Mouse (Mus musculus): Measurements from ENCODE around the gene Ank3. TPM values are rescaled to one million over a fixed set of nuclear protein-coding genes. Genes with fewer than 3 reads are reported as not detected.
A peak's percentile ranks its signal among the peaks of the same experiment; 100 is the strongest.

Gene Ank3
- total and polyA plus RNA-seq, 2 experiments from 2014 or later = 66.6 to 253 TPM

DNA sequence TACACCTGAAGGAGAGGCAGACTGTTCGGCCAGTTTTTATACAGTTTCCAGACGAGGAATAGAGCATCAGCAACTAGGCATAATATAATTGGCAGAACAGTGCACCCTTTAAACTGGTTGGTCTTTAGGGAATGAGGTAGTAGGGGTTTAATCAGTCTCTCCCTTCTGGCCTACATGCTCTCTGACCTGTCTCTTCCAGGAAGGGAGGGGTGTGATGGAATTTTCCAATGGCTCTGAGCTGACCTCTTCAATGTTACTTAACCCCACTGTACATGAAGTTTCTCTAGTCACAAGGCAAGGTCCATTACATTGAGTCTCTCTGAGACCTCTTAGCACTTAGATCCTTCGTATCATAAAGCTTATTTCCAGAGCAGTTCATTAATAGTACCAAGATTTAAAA is 272.9 kb downstream of the Ank3 start:
- Histone ChIP-seq H3K4me2 (ENCODE audit: low read depth, low read length, poor library complexity, severe bottlenecking) (no peak overlapping the region), H3K36me3 (ENCODE audit: insufficient read depth, low read length) (no peaks in the 10 kb centered on the region), H3K9ac (replicated peaks; ENCODE audit: low read length, poor library complexity, severe bottlenecking) (no peak overlapping the region), H3K27ac (ENCODE audit: low read depth, low read length) (no peak overlapping the region), H3K27me3 (ENCODE audit: insufficient read depth, low read length) (no peaks in the 10 kb centered on the region), H3K4me1 (ENCODE audit: insufficient read depth, low read length) (no peaks in the 10 kb centered on the region), H3K4me3 (ENCODE audit: low read depth, low read length) (no peak overlapping the region), H3K9me3 (ENCODE audit: low read length) (no peaks in the 10 kb centered on the region)
- TF ChIP-seq CTCF (IDR thresholded peaks at IDR 0.05) = no peak
- ATAC-seq (ENCODE audit: low FRiP score) (no peak), DNase-seq (ENCODE audit: low spot score) (no peak)
- 81% methylated on average over 3 of the region's 3 CpGs for WGBS

DNA sequence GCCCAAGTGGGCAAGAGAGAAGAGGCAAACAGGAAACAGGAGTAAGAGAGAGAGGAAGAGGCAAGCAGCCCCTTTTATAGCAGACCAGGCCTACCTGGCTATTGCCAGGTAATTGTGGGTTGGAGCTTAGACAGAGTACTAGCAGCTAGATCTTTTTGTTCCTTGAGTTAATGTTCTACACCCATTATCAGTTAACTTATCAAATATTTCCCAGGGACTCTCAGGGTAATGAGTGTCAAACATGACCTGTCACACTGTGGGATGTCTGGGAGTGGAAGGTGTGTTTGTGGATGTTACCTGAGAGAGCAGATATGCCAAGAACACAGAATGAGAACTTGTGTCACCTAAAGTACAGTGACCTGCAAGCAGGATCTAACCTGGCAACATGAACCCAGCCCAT is 274.0 kb downstream of the Ank3 start:
- ATAC-seq (ENCODE audit: low FRiP score) (no peak), DNase-seq (ENCODE audit: low spot score) (no peak)
- H3K4me2 ChIP-seq (ENCODE audit: low read depth, low read length, poor library complexity, severe bottlenecking) = no peak overlapping the region
- H3K27me3 ChIP-seq (ENCODE audit: insufficient read depth, low read length) = no peaks in the 10 kb centered on the region
- TF ChIP-seq CTCF (IDR thresholded peaks at IDR 0.05) = no peak
- H3K4me1 ChIP-seq (ENCODE audit: insufficient read depth, low read length) = no peaks in the 10 kb centered on the region
- H3K27ac ChIP-seq (ENCODE audit: low read depth, low read length) = no peak overlapping the region
- no peaks in the 10 kb centered on the region for H3K36me3 ChIP-seq (ENCODE audit: insufficient read depth, low read length)
- no peak overlapping the region for H3K4me3 ChIP-seq (ENCODE audit: low read depth, low read length)
- H3K9me3 ChIP-seq (ENCODE audit: low read length) = no peaks in the 10 kb centered on the region
- no peak overlapping the region for H3K9ac ChIP-seq (replicated peaks; ENCODE audit: low read length, poor library complexity, severe bottlenecking)

DNA sequence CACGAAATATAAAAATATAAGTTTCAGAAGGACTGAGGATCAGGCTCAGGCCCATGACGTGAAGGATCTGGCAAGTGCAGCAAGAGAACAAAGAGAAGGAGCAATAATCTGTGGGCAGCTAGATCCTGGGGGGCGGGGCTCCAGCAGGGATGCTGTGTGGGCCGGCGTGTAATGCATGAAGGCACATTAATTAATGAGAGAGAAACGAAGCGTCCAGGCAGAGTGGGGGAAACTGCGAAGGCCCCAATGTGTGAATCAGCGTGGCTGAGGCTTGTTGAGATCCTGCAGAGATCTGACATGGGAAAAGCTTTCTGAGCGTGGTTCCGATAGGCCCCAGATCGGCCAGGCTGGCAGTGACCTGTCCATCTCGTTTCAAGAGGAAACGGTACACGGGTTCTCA is 279.7 kb downstream of the Ank3 start:
- H3K36me3 ChIP-seq (ENCODE audit: insufficient read depth, low read length) = no peaks in the 10 kb centered on the region
- no peaks in the 10 kb centered on the region for H3K27me3 ChIP-seq (ENCODE audit: insufficient read depth, low read length)
- DNase-seq (ENCODE audit: low spot score) (peak; percentile 60), ATAC-seq (ENCODE audit: low FRiP score) (no peak)
- no peaks in the 10 kb centered on the region for H3K9me3 ChIP-seq (ENCODE audit: low read length)
- 25% methylated on average over 15 of the region's 15 CpGs for WGBS
- no peaks in the 10 kb centered on the region for H3K4me1 ChIP-seq (ENCODE audit: insufficient read depth, low read length)
- no peak overlapping the region for H3K4me3 ChIP-seq (ENCODE audit: low read depth, low read length)
- no peak overlapping the region for H3K27ac ChIP-seq (ENCODE audit: low read depth, low read length)
- H3K9ac ChIP-seq (replicated peaks; ENCODE audit: low read length, poor library complexity, severe bottlenecking) = no peak overlapping the region
- no peak overlapping the region for H3K4me2 ChIP-seq (ENCODE audit: low read depth, low read length, poor library complexity, severe bottlenecking)
- no peak for TF ChIP-seq CTCF (IDR thresholded peaks at IDR 0.05)

DNA sequence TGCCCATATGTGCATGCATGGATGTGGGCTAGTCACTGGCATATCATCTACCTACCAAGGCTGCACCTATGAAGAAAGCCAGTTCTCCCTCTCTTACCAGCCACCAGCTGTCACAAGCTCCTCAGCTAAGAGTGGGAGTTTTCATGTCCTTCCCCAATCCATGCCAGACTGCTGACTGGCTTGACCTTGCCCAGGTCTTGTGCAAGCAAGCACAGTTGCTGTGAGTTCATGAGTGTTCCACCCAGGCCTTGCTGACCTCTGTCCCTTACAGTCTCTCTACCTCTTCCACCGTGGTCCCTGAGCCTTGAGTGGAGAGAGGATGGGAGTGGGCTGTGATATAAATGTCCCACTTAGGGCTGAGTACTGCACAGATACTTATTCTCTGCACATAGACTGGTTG is 287.8 kb downstream of the Ank3 start:
- no peak for TF ChIP-seq CTCF (IDR thresholded peaks at IDR 0.05)
- no peak overlapping the region for H3K4me3 ChIP-seq (ENCODE audit: low read depth, low read length)
- WGBS = 87% methylated on average over 1 of the region's 1 CpGs
- no peak overlapping the region for H3K27ac ChIP-seq (ENCODE audit: low read depth, low read length)
- H3K36me3 ChIP-seq (ENCODE audit: insufficient read depth, low read length) = no peaks in the 10 kb centered on the region
- no peak overlapping the region for H3K9ac ChIP-seq (replicated peaks; ENCODE audit: low read length, poor library complexity, severe bottlenecking)
- no peak for DNase-seq (ENCODE audit: low spot score)
- no peaks in the 10 kb centered on the region for H3K27me3 ChIP-seq (ENCODE audit: insufficient read depth, low read length)
- no peaks in the 10 kb centered on the region for H3K4me1 ChIP-seq (ENCODE audit: insufficient read depth, low read length)
- H3K9me3 ChIP-seq (ENCODE audit: low read length) = no peaks in the 10 kb centered on the region
- H3K4me2 ChIP-seq (ENCODE audit: low read depth, low read length, poor library complexity, severe bottlenecking) = no peak overlapping the region
- no peak for ATAC-seq (ENCODE audit: low FRiP score)

DNA sequence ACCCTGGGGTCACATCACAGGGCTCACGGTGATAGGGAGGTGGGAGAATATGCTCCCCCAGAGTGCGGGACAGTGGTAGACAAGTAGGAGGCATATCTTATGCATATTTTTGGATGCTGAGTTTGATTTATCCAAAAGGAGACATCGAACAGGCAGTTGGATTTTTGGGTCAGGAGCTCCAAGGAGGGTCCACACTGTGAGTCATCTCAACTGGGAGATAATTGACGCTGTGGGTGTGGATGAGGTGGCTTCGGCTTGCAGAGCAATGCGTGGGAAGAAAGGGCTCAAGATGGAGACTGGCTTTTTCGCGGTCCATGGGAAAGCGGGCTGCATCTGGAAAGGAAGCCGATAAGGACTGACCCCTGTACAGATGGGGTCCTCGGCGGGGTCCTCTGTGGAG is 290.5 kb downstream of the Ank3 start:
- Histone ChIP-seq H3K4me1 (ENCODE audit: insufficient read depth, low read length) (no peaks in the 10 kb centered on the region), H3K9me3 (ENCODE audit: low read length) (no peaks in the 10 kb centered on the region), H3K9ac (replicated peaks; ENCODE audit: low read length, poor library complexity, severe bottlenecking) (no peak overlapping the region), H3K4me3 (ENCODE audit: low read depth, low read length) (no peak overlapping the region), H3K36me3 (ENCODE audit: insufficient read depth, low read length) (no peaks in the 10 kb centered on the region), H3K27ac (ENCODE audit: low read depth, low read length) (no peak overlapping the region), H3K4me2 (ENCODE audit: low read depth, low read length, poor library complexity, severe bottlenecking) (no peak overlapping the region), H3K27me3 (ENCODE audit: insufficient read depth, low read length) (no peaks in the 10 kb centered on the region)
- WGBS = 88% methylated on average over 12 of the region's 12 CpGs
- no peak for TF ChIP-seq CTCF (IDR thresholded peaks at IDR 0.05)
- DNase-seq (ENCODE audit: low spot score) = no peak
- ATAC-seq (ENCODE audit: low FRiP score) = no peak

DNA sequence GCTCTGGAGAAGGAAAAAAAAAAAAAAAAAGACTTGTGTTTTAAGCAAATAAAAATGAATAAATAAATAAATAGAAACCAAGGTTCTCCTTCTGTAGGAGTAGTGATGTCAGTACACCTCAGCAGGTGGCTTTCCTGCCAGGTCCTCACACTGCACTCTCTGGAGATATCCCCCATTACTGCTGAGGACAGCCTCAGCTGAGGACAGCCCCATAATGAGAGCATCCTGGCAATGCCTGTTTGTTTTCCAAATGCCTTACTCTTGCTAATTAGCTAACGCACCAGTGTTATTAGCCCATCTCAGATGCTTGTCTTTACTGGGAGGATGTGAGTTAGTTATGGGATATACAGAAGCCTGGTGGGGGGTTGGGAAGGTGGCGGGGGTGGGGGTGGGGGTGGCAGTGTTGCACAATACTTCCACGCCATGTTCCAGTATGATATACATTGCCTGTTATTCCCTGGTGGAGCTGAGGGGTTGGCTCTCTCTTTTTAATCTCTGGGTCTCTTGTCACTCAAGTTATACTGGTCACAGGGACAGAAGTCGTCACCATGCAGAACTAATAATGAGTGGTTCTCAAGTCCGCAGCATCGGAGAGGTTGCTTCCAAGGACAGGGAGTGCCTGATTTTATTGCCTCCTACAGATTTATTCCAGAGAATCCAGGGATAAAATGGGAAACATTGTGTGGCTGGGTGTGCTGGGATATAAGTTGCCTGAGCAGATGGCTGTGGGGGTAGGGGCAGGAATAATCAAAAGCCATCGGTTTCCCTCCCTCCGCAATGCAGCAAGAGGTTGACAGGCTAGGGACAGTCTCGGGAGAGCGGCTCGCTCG is 291.8 kb downstream of the Ank3 start:
- H3K4me2 ChIP-seq (ENCODE audit: low read depth, low read length, poor library complexity, severe bottlenecking) = peak overlapping the region; percentile 41
- ATAC-seq (ENCODE audit: low FRiP score) (no peak), DNase-seq (ENCODE audit: low spot score) (peak; percentile 59)
- no peaks in the 10 kb centered on the region for H3K27me3 ChIP-seq (ENCODE audit: insufficient read depth, low read length)
- 0 out of 2 replicates have a peak overlapping the region, but pooled peaks have one; percentile 14 for H3K4me3 ChIP-seq (ENCODE audit: low read depth, low read length)
- no peaks in the 10 kb centered on the region for H3K9me3 ChIP-seq (ENCODE audit: low read length)
- peak overlapping the region; percentile 47; the same call in 1 of the 2 replicates for H3K27ac ChIP-seq (ENCODE audit: low read depth, low read length)
- H3K9ac ChIP-seq (replicated peaks; ENCODE audit: low read length, poor library complexity, severe bottlenecking) = peak overlapping the region; percentile 42; the same call in 1 of the 2 replicates
- WGBS = 8% methylated on average over 12 of the region's 12 CpGs
- no peaks in the 10 kb centered on the region for H3K4me1 ChIP-seq (ENCODE audit: insufficient read depth, low read length)
- H3K36me3 ChIP-seq (ENCODE audit: insufficient read depth, low read length) = no peaks in the 10 kb centered on the region
- TF ChIP-seq CTCF (IDR thresholded peaks at IDR 0.05) = no peak
